26 mouse cellular contexts compared by ENCODE assay signal in genomic region chr1:160784122-160784521, GRCm38 (mm10). TPM values are rescaled to one million over a fixed set of nuclear protein-coding genes. Genes with fewer than 3 reads are reported as not detected.
DNase-seq lines count a peak whose midpoint lies in the region; ATAC-seq and TF ChIP-seq lines count a peak whose summit lies in the region.
"Had no signal": no experiment of that assay in that cellular context is flagged by ENCODE, and none has a peak within 500 bp of the region (broad histone marks: within the 10 kb centered on the region; RNA-seq: fewer than 3 reads in every experiment).

No protein-coding gene starts in this region.

- no peaks in the 10 kb centered on the region for H3K4me1 ChIP-seq in intestine, embryonic 15.5 days (replicated peaks)
- H3K4me1 ChIP-seq in intestine, embryonic 16.5 days (ENCODE audit: control insufficient read depth, insufficient read depth, low read length): peaks cover 4% of the 10 kb centered on the region; the same call in 1 of the 2 replicates
- H3K4me1 ChIP-seq in liver, postnatal 0 days (ENCODE audit: insufficient read depth): peaks cover 21% of the 10 kb centered on the region
- H3K4me1 ChIP-seq in heart, embryonic 11.5 days (ENCODE audit: control insufficient read depth, insufficient read depth, low read length): peaks cover 7% of the 10 kb centered on the region
- H3K4me1 ChIP-seq: forebrain, embryonic 12.5 days; midbrain, embryonic 10.5 days; stomach, embryonic 15.5 days had no signal

- no peak overlapping the region for H3K27ac ChIP-seq in intestine, embryonic 15.5 days
- no peak overlapping the region for H3K27ac ChIP-seq in intestine, embryonic 16.5 days (ENCODE audit: low read length)
- no peak overlapping the region for H3K27ac ChIP-seq in liver, postnatal 0 days (ENCODE audit: low read depth)
- no peak overlapping the region for H3K27ac ChIP-seq in heart, embryonic 11.5 days (ENCODE audit: low read depth, low read length)
- H3K27ac ChIP-seq: forebrain, embryonic 12.5 days; heart, embryonic 15.5 days; liver, embryonic 13.5 days; midbrain, embryonic 10.5 days; stomach, embryonic 15.5 days had no signal

- no peak overlapping the region for H3K4me3 ChIP-seq in intestine, embryonic 15.5 days (replicated peaks)
- H3K4me3 ChIP-seq in intestine, embryonic 16.5 days (ENCODE audit: low read length): no peak overlapping the region
- no peak overlapping the region for H3K4me3 ChIP-seq in liver, postnatal 0 days (ENCODE audit: low read depth, low read length)
- H3K4me3 ChIP-seq in heart, embryonic 11.5 days (ENCODE audit: low read depth, low read length): no peak overlapping the region
- H3K4me3 ChIP-seq: forebrain, embryonic 12.5 days; heart, embryonic 15.5 days; liver, embryonic 13.5 days; midbrain, embryonic 10.5 days; stomach, embryonic 15.5 days had no signal

- no peaks in the 10 kb centered on the region for H3K9me3 ChIP-seq in intestine, embryonic 15.5 days
- H3K9me3 ChIP-seq in intestine, embryonic 16.5 days (ENCODE audit: control insufficient read depth, low read length): no peaks in the 10 kb centered on the region
- no peaks in the 10 kb centered on the region for H3K9me3 ChIP-seq in liver, postnatal 0 days (ENCODE audit: low read length)
- no peaks in the 10 kb centered on the region for H3K9me3 ChIP-seq in heart, embryonic 11.5 days (replicated peaks; ENCODE audit: control insufficient read depth, low read length)
- H3K9me3 ChIP-seq: forebrain, embryonic 12.5 days; heart, embryonic 15.5 days; liver, embryonic 13.5 days; midbrain, embryonic 10.5 days; stomach, embryonic 15.5 days had no signal

- no peaks in the 10 kb centered on the region for H3K36me3 ChIP-seq in intestine, embryonic 15.5 days
- no peaks in the 10 kb centered on the region for H3K36me3 ChIP-seq in intestine, embryonic 16.5 days (ENCODE audit: control insufficient read depth, insufficient read depth, low read length)
- no peaks in the 10 kb centered on the region for H3K36me3 ChIP-seq in liver, postnatal 0 days (replicated peaks; ENCODE audit: insufficient read depth, low read length)
- no peaks in the 10 kb centered on the region for H3K36me3 ChIP-seq in heart, embryonic 11.5 days (ENCODE audit: control insufficient read depth, insufficient read depth, low read length)
- H3K36me3 ChIP-seq: forebrain, embryonic 12.5 days; heart, embryonic 15.5 days; midbrain, embryonic 10.5 days; stomach, embryonic 15.5 days had no signal

- TF ChIP-seq EP300 in liver, postnatal 0 days (IDR thresholded peaks at IDR 0.05; ENCODE audit: low read depth): no peak

- H3K4me2 ChIP-seq in intestine, embryonic 15.5 days (replicated peaks): no peak overlapping the region
- no peak overlapping the region for H3K4me2 ChIP-seq in intestine, embryonic 16.5 days (ENCODE audit: low read depth, low read length)
- no peak overlapping the region for H3K4me2 ChIP-seq in liver, postnatal 0 days (ENCODE audit: low read depth, low read length)
- H3K4me2 ChIP-seq in heart, embryonic 11.5 days: no peak overlapping the region
- H3K4me2 ChIP-seq: forebrain, embryonic 12.5 days; heart, embryonic 15.5 days; liver, embryonic 13.5 days; lung, embryonic 14.5 days; stomach, embryonic 15.5 days had no signal

- no peaks in the 10 kb centered on the region for H3K27me3 ChIP-seq in intestine, embryonic 15.5 days (replicated peaks)
- no peaks in the 10 kb centered on the region for H3K27me3 ChIP-seq in intestine, embryonic 16.5 days (replicated peaks; ENCODE audit: control insufficient read depth, insufficient read depth, low read length)
- H3K27me3 ChIP-seq in liver, postnatal 0 days (ENCODE audit: insufficient read depth, low read length): no peaks in the 10 kb centered on the region
- H3K27me3 ChIP-seq in heart, embryonic 11.5 days (ENCODE audit: control insufficient read depth, insufficient read depth, low read length): no peaks in the 10 kb centered on the region
- H3K27me3 ChIP-seq: forebrain, embryonic 12.5 days; heart, embryonic 15.5 days; liver, embryonic 13.5 days; stomach, embryonic 15.5 days had no signal

- DNase-seq in liver, postnatal 0 days: peak; percentile 58
- DNase-seq in liver: no peak
- peak; percentile 67 for DNase-seq in kidney, postnatal 10 days
- peak; percentile 57 for DNase-seq in large intestine, adult 2 months (ENCODE audit: low read depth, low spot score)
- DNase-seq: adrenal gland, postnatal 25 days; cerebellum, adult 18-20 months; cerebellum, postnatal 14 days; forebrain, postnatal 0 days; gastrocnemius, postnatal 10 days; layer of hippocampus, adult 9-11 months; liver, embryonic 13.5 days; lung, embryonic 14.5 days; lung, postnatal 14 days; right cerebral cortex, postnatal 25 days; thymus, postnatal 14 days had no signal

- no peak overlapping the region for H3K9ac ChIP-seq in intestine, embryonic 15.5 days
- H3K9ac ChIP-seq in intestine, embryonic 16.5 days (ENCODE audit: low read depth, low read length): no peak overlapping the region
- H3K9ac ChIP-seq in liver, postnatal 0 days (replicated peaks): no peak overlapping the region
- no peak overlapping the region for H3K9ac ChIP-seq in heart, embryonic 11.5 days (ENCODE audit: low read depth, low read length)
- H3K9ac ChIP-seq: forebrain, embryonic 12.5 days; forebrain, postnatal 0 days; heart, embryonic 15.5 days; liver, embryonic 13.5 days; lung, embryonic 14.5 days; stomach, embryonic 15.5 days had no signal

- ATAC-seq in intestine, embryonic 15.5 days: peak; percentile 53; the same call in 1 of the 2 replicates
- no peak for ATAC-seq in intestine, embryonic 16.5 days
- peak; percentile 79 for ATAC-seq in liver, postnatal 0 days
- ATAC-seq in erythroblast, adult 5-6 weeks (replicated peaks; ENCODE audit: low FRiP score, poor library complexity, severe bottlenecking): no peak
- no peak for ATAC-seq in heart, embryonic 11.5 days (replicated peaks; ENCODE audit: insufficient number of reproducible peaks, low FRiP score, low TSS enrichment)
- ATAC-seq: forebrain, postnatal 0 days; hindbrain, embryonic 16.5 days; midbrain, embryonic 16.5 days; Patski had no signal

- 70% methylated on average over 1 of the region's 1 CpGs for WGBS in intestine, embryonic 15.5 days
- 89% methylated on average over 1 of the region's 1 CpGs for WGBS in intestine, embryonic 16.5 days
- WGBS in liver, postnatal 0 days (ENCODE audit: insufficient replicate concordance): 69% methylated on average over 1 of the region's 1 CpGs
- 32% methylated on average over 1 of the region's 1 CpGs for WGBS in large intestine, adult 2 months
- 80% methylated on average over 1 of the region's 1 CpGs for WGBS in heart, embryonic 11.5 days (ENCODE audit: insufficient replicate concordance)

- TF ChIP-seq CTCF in liver, postnatal 0 days (IDR thresholded peaks at IDR 0.05; ENCODE audit: low read depth): no peak

RNA-seq across cellular contexts. Expression of gene Rabgap1l, which starts 8.9 kb away (rescaled TPM):
- polyA plus RNA-seq in intestine, embryonic 15.5 days (2015; fragmentation: Nextera tagmentation; extraction: Ambion mirVana): 17.3 and 18.8 TPM in 2 replicates
- 16.7 and 18.5 TPM in 2 replicates for polyA plus RNA-seq in intestine, embryonic 16.5 days (2015; fragmentation: Nextera tagmentation; extraction: Ambion mirVana)
- polyA plus RNA-seq in liver, postnatal 0 days (2015; fragmentation: Nextera tagmentation; extraction: Ambion mirVana): 20.9 and 21.6 TPM in 2 replicates
- polyA plus RNA-seq in large intestine, adult 2 months (2012; rRNA removed): 6.7 and 11.2 TPM in 2 replicates
- total RNA-seq in erythroblast, adult 5-6 weeks (2015; ENCODE audit: low replicate concordance): 82.3 and 161 TPM in 2 replicates
- 105 and 110 TPM in 2 replicates for total RNA-seq in erythroblast, adult 5-6 weeks (2017; ENCODE audit: low replicate concordance)
- polyA plus RNA-seq in heart, embryonic 11.5 days (2014; fragmentation: Nextera tagmentation; extraction: Ambion mirVana): 53.5 and 58.1 TPM in 2 replicates

Comparison
In these comparisons a context has a peak if more than half of its experiments do, and no peak if none do; other contexts are left out.
1. ATAC-seq: peak in intestine, embryonic 15.5 days (single experiment) and liver, postnatal 0 days (single experiment); none in intestine, embryonic 16.5 days (single experiment), erythroblast, adult 5-6 weeks (single experiment) and heart, embryonic 11.5 days (single experiment).